Mouse (Mus musculus) ovary, postnatal 10 days (tissue): ENCODE data around the gene 1700008O03Rik.

ENCODE experiments used
- DNase-seq: peaks from one replicate; pipeline ENCODE4 v3.0.0; 2022; ENCODE audit warnings: low spot score

The 1700008O03Rik gene

DNA sequence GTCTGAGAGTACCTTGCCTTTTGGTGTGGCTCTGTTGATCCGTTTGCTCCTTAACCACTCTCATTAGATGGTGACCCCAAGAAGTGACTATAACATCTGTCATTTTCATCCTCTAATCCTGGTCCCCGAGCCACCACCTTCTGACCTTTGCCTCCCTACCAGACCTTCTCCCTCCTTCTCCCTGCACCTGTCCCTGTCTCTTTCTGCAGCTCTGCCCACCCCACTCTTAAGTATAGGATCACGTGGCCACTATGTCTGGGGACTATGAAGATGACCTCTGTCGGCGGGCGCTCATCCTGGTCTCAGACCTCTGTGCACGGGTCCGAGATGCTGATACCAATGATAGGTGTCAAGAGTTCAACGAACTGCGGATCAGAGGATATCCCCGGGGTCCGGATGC lies at the start of gene 1700008O03Rik:
1700008O03Rik (minus strand) TSS at position 101 of the 400 bp plus-strand sequence.
- DNase-seq = no peak

DNA sequence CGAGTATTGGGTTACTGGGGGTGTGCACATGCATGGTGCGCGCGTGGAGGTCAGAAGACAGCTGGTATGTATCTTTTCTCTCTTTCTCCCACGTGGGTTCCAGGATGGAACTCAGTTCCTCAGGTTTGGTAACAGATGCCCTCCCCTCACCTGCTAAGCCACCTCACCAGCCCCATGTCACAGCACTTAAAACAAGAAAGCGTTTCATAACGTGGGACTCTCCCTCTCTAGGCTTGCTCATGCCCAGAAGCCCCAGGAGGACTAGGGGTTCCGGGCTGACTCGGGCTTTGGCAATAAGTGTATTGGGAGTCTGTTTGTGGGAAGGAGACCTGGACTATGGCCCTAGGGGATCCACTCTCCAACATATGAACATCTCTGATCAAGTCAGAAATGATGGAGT lies 48.5 kb upstream of the 1700008O03Rik start:
- no peak for DNase-seq

DNA sequence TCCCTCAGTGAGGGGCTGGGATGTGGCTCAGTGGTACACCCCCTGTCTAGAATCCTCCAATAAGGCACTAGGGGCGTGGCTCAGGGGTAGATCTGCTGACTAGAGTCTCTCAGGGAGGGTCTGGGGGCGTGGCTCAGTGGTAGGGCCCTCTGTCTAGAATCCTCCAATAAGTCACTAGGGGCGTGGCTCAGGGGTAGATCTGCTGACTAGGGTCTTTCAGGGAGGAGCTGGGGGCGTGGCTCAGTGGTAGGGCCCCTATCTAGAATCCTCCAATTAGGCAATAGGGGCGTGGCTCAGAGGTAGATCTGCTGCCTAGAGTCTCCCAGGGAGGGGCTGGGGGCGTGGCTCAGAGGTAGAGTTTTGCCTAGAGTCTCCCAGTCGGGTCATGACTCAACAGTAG lies 47.8 kb upstream of the 1700008O03Rik start:
- no peak for DNase-seq

DNA sequence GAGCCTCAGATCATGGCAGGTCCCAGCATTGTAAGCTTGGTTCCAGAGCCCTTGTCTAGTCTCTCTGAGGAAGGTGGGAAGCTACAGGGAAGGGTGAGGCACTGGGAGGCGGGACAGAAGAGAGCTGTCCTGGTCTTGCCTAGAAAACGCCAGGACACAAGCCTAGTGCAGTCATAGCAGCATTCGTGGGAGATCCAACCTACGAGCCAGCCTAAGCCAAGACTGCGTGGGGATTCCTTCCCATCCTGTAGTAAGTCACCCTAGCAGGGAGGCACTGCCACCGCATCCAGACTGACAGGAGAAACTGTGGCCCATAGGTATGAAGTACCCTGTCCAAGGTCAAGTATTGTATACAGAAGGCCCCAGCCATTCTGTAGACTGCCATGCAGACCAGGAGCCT lies 46.9 kb upstream of the 1700008O03Rik start:
- DNase-seq = no peak

DNA sequence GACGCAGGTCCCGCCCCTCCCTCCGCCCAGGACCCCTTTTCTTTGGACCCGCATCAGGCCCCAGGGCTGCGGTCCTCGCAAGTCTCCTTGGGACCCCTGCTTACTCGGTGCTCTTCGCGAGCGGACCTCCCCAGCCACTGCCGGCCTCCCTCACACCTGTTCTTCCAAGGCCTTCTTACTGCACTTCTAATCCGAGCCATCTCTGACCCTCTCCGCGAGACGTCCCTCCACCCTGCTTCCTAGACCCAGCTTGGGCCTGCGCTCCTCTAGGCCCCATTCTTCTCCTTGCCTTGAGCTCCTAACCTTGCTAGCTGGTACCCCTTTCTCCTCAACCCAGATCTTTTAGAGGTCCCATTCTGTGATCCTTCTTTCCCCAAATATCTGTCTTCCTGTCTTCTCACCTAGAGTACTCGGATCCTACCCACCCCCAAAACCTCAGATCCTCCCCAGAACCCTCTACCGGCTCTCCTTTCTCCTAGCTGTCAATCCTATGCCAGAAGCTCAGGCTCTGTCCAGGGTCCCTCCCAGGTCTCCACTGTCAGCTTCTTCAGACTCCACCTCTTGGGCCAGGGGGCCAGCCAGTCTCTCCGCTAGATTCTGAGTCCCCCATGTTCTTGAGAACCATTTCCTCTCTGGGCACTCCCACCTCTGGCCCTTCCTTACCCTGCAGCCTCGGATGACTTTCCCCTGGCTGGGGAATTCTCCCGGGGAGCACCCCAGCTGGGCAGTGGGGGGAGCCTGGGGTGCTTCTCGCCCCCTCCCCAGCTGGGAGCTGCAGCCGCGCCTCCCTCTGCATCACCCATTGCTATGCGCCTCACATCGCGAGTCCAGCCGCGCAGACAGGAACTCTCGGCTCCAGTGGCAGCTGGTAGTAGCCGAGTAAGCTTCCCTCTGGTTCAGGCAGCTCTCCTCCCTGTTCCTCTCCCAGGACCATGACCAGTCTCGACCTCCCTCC lies 44.2 kb upstream of the 1700008O03Rik start:
- DNase-seq = no peak

DNA sequence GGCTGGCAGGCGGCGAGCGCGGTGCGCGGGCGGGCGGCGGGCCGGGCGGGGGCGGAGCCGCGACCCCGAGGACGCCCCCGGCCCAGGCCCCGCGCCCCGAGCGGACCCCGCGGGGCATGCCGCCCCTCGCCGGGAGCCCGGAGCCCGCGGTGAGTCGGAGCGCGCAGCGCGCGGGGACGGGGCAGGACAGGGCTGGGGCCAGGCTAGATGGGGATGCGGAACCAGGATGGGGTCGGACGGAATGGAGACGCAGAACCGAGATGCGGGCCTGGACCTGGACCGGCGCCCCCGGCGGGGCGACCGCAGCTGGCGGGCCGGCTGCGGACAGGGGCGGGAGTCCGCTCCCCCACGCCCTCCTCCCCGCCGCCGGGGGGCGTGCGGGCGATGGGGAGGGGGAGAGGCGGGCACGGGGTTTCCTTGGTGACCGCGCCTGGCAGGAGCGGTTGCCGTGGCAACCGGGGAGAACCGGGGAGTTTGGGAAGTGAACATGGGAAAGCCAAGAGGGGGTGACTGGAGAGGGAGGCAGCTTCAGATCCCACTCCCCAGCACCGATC lies 43.4 kb upstream of the 1700008O03Rik start, which contains the start of gene Lrrc4b:
Lrrc4b (plus strand) TSS at position 51 of the 554 bp plus-strand sequence.
- no peak for DNase-seq

DNA sequence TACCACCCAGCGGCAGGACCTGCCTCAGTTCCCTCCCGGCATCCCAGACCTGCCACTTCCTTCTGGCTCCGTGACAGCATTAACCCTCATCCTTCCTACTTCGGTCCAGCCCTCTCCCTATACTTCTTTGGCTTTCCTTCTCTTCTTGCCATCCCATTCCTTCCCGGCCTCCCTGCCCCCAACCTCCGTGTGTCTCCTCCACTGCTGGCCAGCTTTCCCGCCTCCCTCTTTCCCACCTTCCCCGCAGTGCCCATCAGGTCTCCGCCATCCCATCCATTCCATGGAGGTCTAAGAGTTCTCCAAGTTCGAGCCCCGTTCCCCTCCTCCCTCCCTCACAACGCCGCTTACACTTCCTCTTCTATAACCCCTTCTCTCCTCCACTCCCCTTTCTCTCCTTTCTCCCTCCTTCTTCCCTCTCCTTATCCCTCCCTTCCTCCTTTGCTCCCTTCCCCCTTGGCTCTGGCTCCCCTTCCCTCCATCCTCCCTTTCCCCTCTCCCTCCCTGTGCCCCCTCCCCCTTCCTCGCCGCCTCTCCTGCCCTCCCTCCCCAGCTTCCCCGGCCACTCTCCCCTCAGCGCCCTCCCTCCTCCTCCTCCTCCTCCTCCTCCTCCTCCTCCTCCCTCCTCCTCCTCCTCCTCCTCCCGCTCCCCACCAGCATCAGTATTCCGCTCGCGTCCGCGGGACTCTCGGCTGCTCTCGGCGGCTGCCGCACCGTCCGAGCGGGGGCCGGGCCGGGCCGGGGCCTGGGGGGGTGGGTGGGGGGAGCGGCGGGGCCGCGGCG lies 42.7 kb upstream of the 1700008O03Rik start:
- no peak for DNase-seq

DNA sequence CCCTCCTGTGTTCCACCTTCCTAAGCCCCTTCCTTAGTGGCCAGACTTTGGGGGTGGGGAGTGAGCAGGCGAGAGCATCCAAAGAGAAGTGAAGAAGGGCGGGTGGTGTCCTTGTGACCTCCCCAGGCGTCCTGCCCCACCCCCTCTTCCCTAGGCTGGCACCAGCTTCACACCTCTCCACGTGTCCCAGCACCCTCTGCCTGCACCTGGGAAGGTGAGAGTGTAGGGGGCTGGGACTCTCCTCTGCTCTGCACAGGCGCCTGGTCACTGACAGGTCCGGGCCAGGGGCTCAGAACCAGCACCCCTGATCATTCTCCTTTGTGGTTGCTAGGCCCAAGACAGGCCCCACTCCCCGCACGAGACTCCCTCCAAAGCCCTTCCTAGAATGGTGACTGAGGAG lies 42.0 kb upstream of the 1700008O03Rik start:
- no peak for DNase-seq

DNA sequence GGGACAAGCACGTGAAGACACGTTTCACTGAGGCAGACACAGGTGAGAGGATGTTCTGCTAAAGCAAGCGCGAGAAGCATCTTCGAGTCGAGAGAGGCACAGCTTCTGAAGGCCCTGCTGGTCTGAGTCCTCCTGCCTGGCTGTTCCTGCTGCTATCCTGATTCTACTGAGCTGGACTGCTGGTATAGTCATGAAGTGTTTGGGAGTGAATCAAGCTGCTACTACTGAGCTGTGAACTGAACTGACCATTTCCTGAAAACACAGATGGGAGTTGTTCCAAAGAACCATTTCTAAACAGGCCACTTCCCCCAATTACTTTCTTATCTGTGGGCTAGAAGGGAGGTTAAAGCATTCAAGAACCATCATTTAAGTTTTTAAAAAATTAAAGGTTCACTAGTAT lies 27.7 kb upstream of the 1700008O03Rik start:
- no peak for DNase-seq

DNA sequence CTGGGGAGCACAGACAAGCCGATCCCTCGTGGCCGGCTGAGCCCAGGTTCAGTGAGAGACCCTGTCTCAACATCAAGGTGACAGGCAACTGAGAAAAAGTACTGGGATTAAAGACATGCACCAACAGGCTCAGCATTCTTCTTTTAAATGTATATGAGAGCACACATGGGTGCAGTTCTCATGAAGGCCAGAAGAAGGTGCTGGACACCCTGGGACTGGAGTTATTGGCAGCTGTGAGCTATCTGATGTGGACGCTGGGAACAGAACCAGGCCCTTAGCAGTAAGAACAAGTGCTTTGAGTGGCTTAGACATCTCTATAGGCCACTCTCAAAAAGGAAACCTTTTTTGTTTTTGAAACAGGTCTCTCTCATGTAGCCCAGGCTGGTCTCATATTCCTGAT lies 25.5 kb upstream of the 1700008O03Rik start:
- no peak for DNase-seq

DNA sequence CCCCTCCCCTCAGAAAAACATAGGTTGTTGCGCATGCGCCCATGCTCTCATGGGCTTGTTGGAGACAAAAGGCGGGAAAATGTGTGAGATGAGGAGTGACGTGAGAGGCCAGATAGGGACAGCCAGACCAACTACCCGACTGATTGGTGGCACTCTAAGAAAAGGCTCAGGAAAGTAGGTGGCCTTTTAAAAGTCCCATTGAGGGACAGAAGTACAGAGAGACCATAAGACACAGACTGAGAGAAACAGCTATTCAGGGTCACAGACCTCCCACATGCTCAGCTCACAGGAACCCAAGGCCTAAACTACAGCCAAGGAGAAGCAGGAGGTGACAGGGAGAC lies 20.4 kb upstream of the 1700008O03Rik start:
- DNase-seq = no peak

DNA sequence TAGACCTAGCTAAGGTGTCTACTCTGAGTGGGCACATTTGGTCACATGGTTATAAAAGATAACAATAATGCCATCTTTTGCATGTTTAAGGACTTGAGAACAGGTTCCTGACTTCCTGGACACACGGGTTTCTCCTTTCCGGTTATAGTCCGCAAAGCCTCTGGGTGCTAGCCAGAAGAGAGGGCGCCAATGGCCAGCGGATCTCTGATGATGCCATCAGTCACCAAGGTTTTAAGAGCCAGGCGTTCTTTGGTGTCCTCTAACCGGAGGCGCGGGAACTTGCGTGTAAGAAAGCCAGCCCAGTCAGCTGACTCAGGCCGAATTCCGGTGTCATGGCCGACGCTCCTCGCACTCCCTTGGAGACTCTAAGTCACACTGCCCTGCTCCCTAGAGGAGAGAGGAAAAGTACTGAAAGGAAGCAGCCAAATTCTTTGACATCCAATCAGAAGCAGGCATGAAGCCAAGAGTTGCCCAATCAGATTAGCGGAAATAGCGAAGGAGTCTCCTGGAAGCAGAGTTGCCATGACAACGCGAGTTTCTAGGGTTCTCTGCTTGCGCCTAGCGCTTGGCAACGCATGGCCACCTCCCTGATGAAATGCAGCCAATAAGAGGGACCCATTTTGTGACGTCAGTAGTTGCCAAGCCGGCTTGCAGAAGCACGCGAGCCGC lies 19.9 kb upstream of the 1700008O03Rik start:
- DNase-seq = peak; percentile 54

DNA sequence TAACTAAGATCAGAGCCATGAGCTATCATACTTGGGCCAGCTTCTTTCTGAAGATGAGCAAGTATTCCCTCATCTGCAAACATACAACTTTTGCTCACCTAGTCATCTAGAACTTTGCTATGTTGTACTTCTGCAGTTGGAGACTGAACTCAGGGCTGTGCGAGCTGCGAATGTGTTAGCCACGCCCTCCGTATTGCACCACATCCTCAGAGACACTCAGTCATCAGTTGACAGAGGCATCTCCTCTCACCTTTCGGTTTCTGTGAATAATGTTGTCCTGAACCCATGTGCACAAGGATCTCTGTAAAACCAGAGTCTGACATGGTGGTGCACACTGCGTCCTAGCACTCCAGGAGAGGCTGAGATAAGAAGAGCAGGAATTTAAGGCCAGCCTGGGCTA lies 16.1 kb upstream of the 1700008O03Rik start:
- no peak for DNase-seq

DNA sequence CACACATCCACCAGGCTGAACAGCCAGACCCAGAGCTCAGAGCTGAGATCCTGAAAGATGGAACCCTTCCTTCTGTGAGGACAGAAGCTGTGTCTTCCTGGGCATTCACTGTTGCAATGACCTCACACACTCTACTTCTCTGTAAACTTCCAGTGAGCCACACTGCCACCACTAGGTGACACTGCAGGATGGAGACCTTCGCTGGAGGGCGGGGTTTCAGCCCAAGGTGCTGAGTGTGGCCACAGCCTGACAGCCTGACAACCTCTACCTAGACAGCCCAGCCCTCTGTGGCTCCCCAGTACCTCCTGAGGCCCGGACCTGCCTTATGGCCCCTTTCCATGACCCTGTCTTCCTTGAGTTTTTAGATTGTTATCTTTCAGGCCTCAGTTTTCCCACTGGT lies 12.9 kb upstream of the 1700008O03Rik start:
- no peak for DNase-seq

DNA sequence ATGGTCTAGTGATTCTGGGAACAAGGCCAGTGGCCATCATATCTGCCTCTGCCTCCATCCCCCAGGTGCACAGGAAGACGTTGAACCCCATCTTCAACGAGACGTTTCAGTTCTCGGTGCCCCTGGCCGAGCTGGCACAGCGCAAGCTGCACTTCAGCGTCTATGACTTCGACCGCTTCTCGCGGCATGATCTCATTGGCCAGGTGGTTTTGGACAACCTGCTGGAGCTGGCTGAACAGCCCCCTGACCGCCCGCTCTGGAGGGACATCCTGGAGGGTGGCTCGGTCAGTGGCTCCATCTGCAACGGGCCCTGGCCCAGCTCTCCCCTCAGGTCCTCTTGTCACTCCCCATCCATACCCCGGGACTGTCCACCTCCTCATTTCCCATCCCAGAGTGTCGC lies 7.7 kb upstream of the 1700008O03Rik start:
- DNase-seq = no peak

DNA sequence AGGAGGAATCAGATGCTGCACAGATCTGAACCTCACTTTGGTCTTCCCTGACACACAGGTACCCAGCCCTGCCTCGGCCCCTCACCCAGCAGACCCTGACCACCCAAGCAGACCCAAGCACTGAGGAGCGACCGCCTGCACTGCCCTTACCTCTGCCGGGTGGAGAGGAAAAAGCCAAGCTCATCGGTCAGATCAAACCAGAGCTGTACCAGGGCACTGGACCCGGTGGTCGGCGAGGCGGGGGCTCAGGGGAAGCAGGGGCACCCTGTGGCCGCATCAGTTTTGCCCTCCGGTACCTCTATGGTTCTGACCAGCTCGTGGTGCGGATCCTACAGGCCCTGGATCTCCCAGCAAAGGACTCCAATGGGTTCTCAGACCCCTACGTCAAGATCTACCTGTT lies 6.7 kb upstream of the 1700008O03Rik start:
- DNase-seq = no peak

DNA sequence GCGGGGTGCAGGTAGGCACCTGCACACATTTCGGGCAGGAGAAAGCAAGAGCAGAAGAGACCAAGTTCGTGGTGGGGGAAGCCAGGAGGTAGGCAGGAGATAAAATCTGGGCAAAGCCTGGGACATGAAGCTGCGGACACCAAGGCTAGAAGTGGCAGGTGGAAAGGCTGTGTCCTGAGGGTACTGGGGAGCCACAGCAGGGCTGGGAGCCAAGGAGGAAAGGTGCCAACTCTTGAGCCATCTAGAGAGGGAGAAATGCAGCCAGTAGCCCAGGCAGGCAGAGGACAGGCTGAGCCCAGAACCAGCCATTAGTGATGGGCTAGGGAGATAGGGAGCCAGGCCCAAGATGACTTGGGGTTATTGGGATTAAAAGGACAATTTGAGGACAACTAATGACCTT lies 6.2 kb upstream of the 1700008O03Rik start:
- no peak for DNase-seq

DNA sequence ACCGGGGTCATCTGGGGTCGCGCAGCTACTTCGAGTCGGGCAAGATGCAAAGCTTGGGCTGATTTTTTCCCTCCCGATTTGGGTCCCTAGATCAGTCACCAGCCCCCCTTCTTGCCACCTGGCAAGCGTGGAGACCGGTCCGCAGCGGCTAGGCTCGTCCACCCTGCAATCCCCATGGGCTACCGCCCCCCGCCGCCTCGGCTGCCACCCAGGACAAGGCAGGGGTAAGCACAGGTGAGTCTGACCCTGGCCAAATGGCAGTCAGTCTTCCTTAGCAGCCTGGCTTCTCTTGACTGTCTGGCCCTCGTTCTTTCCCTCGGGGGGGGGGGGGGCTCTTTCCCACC lies 932 bp downstream of the 1700008O03Rik start:
- DNase-seq = no peak

DNA sequence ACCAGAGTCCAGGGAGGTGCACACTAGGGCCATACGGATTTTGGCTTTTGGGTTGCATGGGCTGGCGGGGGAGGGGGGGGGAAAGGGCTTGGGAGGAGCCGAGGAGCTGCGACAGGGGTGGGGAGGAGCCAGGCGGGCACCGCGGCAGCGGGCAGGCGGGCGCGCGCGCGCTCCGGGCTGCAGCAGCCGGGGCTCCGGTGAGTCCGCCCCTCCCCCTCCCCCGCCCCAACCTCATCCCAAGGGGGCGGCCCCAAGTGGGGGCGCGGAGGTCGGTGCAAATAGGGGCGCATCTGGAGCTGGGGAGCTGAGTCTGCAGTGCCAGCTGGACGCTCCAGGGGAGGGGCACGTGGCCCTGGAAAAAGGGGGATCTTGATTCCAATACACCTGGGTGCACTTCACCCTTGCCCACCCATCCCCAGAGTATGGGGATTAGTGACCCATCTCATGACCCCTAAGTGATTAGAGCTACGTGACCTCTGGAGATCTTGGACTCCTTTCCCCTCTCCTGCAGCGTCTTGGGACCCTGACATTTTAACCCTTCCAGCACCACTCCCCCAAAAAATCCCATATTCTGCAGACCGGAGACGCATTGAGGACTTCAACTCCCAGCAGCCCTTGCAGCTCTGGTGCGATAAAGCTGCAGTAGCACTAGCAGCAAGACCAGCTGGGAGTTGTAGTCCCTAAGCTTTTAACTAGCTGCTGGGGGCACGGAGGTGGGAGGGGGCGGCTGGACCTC lies 1.5 kb downstream of the 1700008O03Rik start, which contains the start of gene Syt3:
Syt3 (plus strand) TSS at position 123 of the 736 bp plus-strand sequence.
- peak; percentile 24 for DNase-seq

DNA sequence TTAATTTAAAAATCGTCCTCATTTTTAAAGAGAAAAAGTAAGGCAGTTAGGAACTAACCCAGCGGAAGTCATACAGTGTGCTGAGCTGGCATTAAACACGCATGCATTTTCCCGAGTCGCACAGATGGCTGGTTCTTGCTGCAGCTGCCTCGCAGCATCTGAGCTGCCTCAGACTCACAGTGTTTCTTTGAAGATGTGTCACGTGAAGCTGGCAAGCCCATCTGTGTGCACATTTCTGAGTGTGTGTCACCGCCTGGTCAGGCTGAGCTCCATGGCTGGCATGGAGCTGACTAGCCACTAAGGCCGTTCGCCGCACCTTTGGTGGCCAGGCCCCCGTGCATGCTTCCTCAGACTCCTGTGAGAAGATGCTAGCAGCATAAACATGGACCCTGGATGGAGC lies 3.1 kb downstream of the 1700008O03Rik start:
- no peak for DNase-seq

DNA sequence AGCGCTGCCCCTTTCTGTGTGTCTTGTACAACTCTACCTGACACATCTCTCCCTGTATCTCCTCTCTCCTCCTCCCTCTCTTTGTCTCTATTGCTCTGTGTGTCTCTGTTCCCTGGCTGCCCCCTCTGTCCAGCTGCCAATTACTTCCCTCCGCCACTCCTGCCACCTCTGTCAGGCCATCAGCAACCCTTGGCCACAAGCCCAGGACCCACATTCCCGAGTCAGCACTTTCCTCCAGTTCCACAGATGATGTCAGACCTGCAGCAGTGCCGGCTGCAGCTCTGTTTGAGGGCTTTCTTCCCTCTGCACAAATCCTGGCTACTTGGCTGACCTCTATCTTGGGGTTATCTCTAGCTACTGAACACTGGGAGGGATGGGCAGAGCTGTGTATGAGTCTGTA lies 7.3 kb downstream of the 1700008O03Rik start:
- DNase-seq = no peak

DNA sequence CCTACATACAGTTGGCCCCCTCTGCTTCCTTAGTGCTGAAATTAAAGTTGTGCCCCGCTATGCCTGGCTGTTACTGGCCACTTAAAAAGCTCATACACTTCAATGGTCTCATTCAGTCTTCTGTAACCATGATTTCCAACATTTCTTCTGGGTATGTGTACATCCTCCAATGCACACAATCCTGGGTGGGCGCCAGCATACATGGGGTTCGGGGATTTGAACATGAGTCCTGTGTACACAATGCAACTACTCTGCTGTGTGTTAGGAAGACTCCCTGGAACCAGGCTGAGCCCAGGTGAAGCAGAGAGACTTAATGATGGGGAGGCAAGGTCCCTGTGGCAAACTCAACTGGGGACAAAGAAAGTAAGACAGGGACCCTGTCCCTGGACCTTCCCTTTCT lies 9.8 kb downstream of the 1700008O03Rik start:
- no peak for DNase-seq
